Mouse (Mus musculus) myocyte (in vitro differentiated cells): ENCODE measurements around the gene Nrl. TPM values are rescaled to one million over a fixed set of nuclear protein-coding genes. Genes with fewer than 3 reads are reported as not detected.

ENCODE experiments used
- H3K27me3 ChIP-seq: one replicate; pipeline ENCODE4 v1.6.1; 2011; ENCODE audit not compliant: control insufficient read depth, insufficient read depth, insufficient read length
- H3K36me3 ChIP-seq: one replicate; pipeline ENCODE4 v1.6.1; 2011; ENCODE audit not compliant: control insufficient read depth, insufficient read depth
- H3K4me2 ChIP-seq: one replicate; pipeline ENCODE4 v1.6.1; 2011; ENCODE audit warnings: low read depth, control low read depth
- H3K4me3 ChIP-seq: one replicate; pipeline ENCODE4 v1.5.1; 2011; ENCODE audit warnings: mild to moderate bottlenecking, control low read depth, moderate library complexity
- H3K79me2 ChIP-seq: one replicate; pipeline ENCODE4 v1.6.1; 2011; ENCODE audit not compliant: control insufficient read depth, insufficient read depth
- H3ac ChIP-seq: one replicate; pipeline ENCODE4 v1.6.1; 2011; ENCODE audit not compliant: control insufficient read depth, insufficient read length
- CEBPB ChIP-seq: IDR thresholded peaks from 2 replicates; pipeline ENCODE4 v1.6.1; 2011; ENCODE audit warnings: mild to moderate bottlenecking, moderate library complexity; ENCODE audit not compliant: poor library complexity, insufficient read depth, severe bottlenecking
- E2F4 ChIP-seq: IDR thresholded peaks from one replicate; pipeline ENCODE4 v1.6.1; 2011; ENCODE audit warnings: mild to moderate bottlenecking, control low read depth, moderate library complexity; ENCODE audit not compliant: insufficient read depth
- MAX ChIP-seq: IDR thresholded peaks from one replicate; pipeline ENCODE4 v1.6.1; 2011; ENCODE audit warnings: low read depth, mild to moderate bottlenecking, control low read depth
- MYOD1 ChIP-seq, 3 experiments: IDR thresholded peaks; one replicate each; pipeline ENCODE4 v1.6.1; 2011; ENCODE audit warnings: control low read depth in 2 of 3, low read depth in 2 of 3, mild to moderate bottlenecking in 2 of 3, moderate library complexity in 1 of 3; ENCODE audit not compliant: insufficient read length in 2 of 3, control insufficient read depth in 1 of 3
- MYOG ChIP-seq, 3 experiments: IDR thresholded peaks; one replicate each; pipeline ENCODE4 v1.6.1; 2011; ENCODE audit warnings: control low read depth in 2 of 3, low read depth in 2 of 3, mild to moderate bottlenecking in 2 of 3; ENCODE audit not compliant: insufficient read length in 2 of 3, control insufficient read depth in 1 of 3, insufficient read depth in 1 of 3
- POLR2A ChIP-seq: IDR thresholded peaks from one replicate; pipeline ENCODE4 v1.6.1; 2011; ENCODE audit warnings: low read depth, mild to moderate bottlenecking, control low read depth, moderate library complexity; ENCODE audit not compliant: insufficient read length
- POLR2AphosphoS2 ChIP-seq: IDR thresholded peaks from one replicate; pipeline ENCODE4 v1.6.1; 2011; ENCODE audit warnings: low read depth, control low read depth; ENCODE audit not compliant: insufficient read length
- REST ChIP-seq: IDR thresholded peaks from one replicate; pipeline ENCODE4 v1.6.1; 2011; ENCODE audit warnings: mild to moderate bottlenecking, control low read depth, moderate library complexity; ENCODE audit not compliant: insufficient read depth, insufficient read length
- SRF ChIP-seq: IDR thresholded peaks from one replicate; pipeline ENCODE4 v1.6.1; 2011; ENCODE audit warnings: low read depth; ENCODE audit not compliant: control insufficient read depth, insufficient read length
- TCF12 ChIP-seq: IDR thresholded peaks from one replicate; pipeline ENCODE4 v1.6.1; 2011; ENCODE audit warnings: mild to moderate bottlenecking, control low read depth; ENCODE audit not compliant: poor library complexity, insufficient read depth, severe bottlenecking
- TCF3 ChIP-seq: IDR thresholded peaks from one replicate; pipeline ENCODE4 v1.6.1; 2011; ENCODE audit warnings: low read depth, control low read depth; ENCODE audit not compliant: insufficient read length
- USF1 ChIP-seq: IDR thresholded peaks from one replicate; pipeline ENCODE4 v1.6.1; 2011; ENCODE audit warnings: low read depth, mild to moderate bottlenecking, control low read depth, moderate library complexity
- polyA plus RNA-seq: library from polyadenylated mRNA; unstranded; fragments of >200 nt; fragmentation: generic; extraction: Trizol; gene quantifications from one replicate; pipeline ENCODE4 v1.2.1, GENCODE M21; 2012; ENCODE audit warnings: missing spikeins

Nrl gene
- polyA plus RNA-seq, 1 experiment: not detected

GRCm38 (mm10) chr14:55511037-55511436 is 13.7 kb downstream of the Nrl start:
- TF ChIP-seq POLR2AphosphoS2 (no peak), POLR2A (no peak), TCF12 (no peak), MAX (no peak), MYOG (IDR thresholded peaks at IDR 0.05; ENCODE audit: control insufficient read depth in 1 of 3, insufficient read depth in 1 of 3, insufficient read length in 2 of 3, low read depth in 2 of 3) (no peak), USF1 (no peak), REST (no peak), E2F4 (no peak), MYOD1 (IDR thresholded peaks at IDR 0.05; ENCODE audit: control insufficient read depth in 1 of 3, insufficient read length in 2 of 3, low read depth in 2 of 3) (no peak), TCF3 (no peak), CEBPB (no peak), SRF (no peak)
- Histone ChIP-seq H3K36me3 (no peaks in the 10 kb centered on the region), H3ac (no peak overlapping the region), H3K4me2 (no peak overlapping the region), H3K4me3 (no peak overlapping the region), H3K27me3 (peaks cover 97% of the 10 kb centered on the region), H3K79me2 (no peaks in the 10 kb centered on the region)

GRCm38 (mm10) chr14:55510125-55510731 is 14.6 kb downstream of the Nrl start, which contains the start of gene Cpne6:
TSS of gene Cpne6 (plus strand) at chr14:55510445.
- Histone ChIP-seq H3K27me3 (peaks cover 97% of the 10 kb centered on the region), H3K4me2 (no peak within 1 kb of the TSS)
- TF ChIP-seq MYOD1 (IDR thresholded peaks at IDR 0.05; ENCODE audit: control insufficient read depth in 1 of 3, insufficient read length in 2 of 3, low read depth in 2 of 3): no peak
- TF ChIP-seq REST: no peak

GRCm38 (mm10) chr14:55509540-55509939 is 15.2 kb downstream of the Nrl start:
- Histone ChIP-seq H3K27me3 (peaks cover 95% of the 10 kb centered on the region), H3K4me2 (no peak overlapping the region), H3K79me2 (no peaks in the 10 kb centered on the region), H3K36me3 (no peaks in the 10 kb centered on the region), H3K4me3 (no peak overlapping the region), H3ac (no peak overlapping the region)
- TF ChIP-seq POLR2AphosphoS2 (no peak), CEBPB (no peak), E2F4 (no peak), POLR2A (no peak), MAX (no peak), USF1 (no peak), MYOG (IDR thresholded peaks at IDR 0.05; ENCODE audit: control insufficient read depth in 1 of 3, insufficient read depth in 1 of 3, insufficient read length in 2 of 3, low read depth in 2 of 3) (no peak), MYOD1 (IDR thresholded peaks at IDR 0.05; ENCODE audit: control insufficient read depth in 1 of 3, insufficient read length in 2 of 3, low read depth in 2 of 3) (no peak)

More at GRCm38 (mm10) chr14:55510125-55510731, 14.6 kb downstream of the Nrl start, which contains the start of gene Cpne6:
- H3K79me2 ChIP-seq: no peaks in the 10 kb centered on the region
- H3K4me3 ChIP-seq: no peak within 1 kb of the TSS
- H3ac ChIP-seq: no peak within 1 kb of the TSS
- H3K36me3 ChIP-seq: no peaks in the 10 kb centered on the region

- Histone ChIP-seq H3K27me3 (peaks cover 93% of the 10 kb centered on the region), H3ac (no peak overlapping the region), H3K36me3 (no peaks in the 10 kb centered on the region), H3K79me2 (no peaks in the 10 kb centered on the region), H3K4me3 (no peak overlapping the region), H3K4me2 (no peak overlapping the region)
- TF ChIP-seq MYOD1 (IDR thresholded peaks at IDR 0.05; ENCODE audit: control insufficient read depth in 1 of 3, insufficient read length in 2 of 3, low read depth in 2 of 3) (no peak), USF1 (no peak), SRF (no peak), TCF3 (no peak), REST (no peak), POLR2AphosphoS2 (no peak), E2F4 (no peak), MAX (no peak), TCF12 (no peak), POLR2A (no peak), MYOG (IDR thresholded peaks at IDR 0.05; ENCODE audit: control insufficient read depth in 1 of 3, insufficient read depth in 1 of 3, insufficient read length in 2 of 3, low read depth in 2 of 3) (no peak), CEBPB (no peak)
These were observed 17.0 kb downstream of the Nrl start for GRCm38 (mm10) chr14:55507801-55508200.

GRCm38 (mm10) chr14:55505612-55506011 is 19.2 kb downstream of the Nrl start:
- H3K4me3 ChIP-seq: no peak overlapping the region
- no peaks in the 10 kb centered on the region for H3K36me3 ChIP-seq
- TF ChIP-seq CEBPB (no peak), MYOD1 (IDR thresholded peaks at IDR 0.05; ENCODE audit: control insufficient read depth in 1 of 3, insufficient read length in 2 of 3, low read depth in 2 of 3) (no peak), TCF12 (no peak), REST (no peak)
- H3K4me2 ChIP-seq: no peak overlapping the region
- peaks cover 91% of the 10 kb centered on the region for H3K27me3 ChIP-seq
- no peak overlapping the region for H3ac ChIP-seq
- H3K79me2 ChIP-seq: no peaks in the 10 kb centered on the region
